Mouse (Mus musculus) WW6 (cell line): ENCODE data around the gene Fhdc1.

Experiments
- DNase-seq: peaks from one replicate; pipeline ENCODE4 v3.0.0-alpha.2; 2013; ENCODE audit warnings: low read depth, low spot score

Fhdc1 gene

DNA sequence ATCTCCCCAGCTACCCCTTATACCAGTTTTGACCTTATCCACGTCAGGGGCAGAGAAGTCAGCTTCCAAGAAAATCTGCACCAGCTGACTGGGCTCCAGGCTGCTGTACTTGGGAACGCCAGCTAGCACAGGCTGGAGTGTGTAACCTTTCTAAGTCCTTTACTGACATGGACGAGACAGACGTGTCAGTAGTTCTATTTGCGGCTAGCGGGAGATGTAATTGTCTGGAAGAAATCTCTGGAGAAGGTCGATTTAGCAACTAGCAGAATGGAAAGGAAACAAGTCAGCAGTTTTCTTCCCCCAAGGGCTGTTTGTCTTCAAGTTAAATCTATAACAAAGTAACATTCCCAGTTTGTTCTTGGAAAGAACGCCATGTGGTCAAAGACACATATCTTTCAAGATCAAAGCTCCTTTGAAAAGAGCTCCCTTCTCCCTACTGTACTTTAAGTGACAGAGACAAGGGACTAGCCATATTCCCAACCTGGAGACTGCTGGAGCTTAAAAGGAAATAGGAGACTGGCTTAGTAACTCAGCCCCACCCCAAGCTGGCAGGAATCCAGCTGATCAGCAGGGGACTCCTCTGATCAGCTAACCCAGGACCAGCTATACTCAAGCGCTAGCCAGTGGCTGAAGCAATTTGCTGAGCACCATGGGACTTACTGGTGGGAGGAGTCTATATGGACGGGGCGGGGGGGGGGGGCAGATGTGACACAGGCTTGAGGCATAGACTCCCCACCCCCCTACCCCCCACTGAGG, 44.8 kb downstream of the Fhdc1 start:
- DNase-seq, result peak; percentile 33

GRCm38 (mm10) chr3:84432797-84433445, 47.3 kb downstream of the Fhdc1 start:
- DNase-seq, result no peak

DNA sequence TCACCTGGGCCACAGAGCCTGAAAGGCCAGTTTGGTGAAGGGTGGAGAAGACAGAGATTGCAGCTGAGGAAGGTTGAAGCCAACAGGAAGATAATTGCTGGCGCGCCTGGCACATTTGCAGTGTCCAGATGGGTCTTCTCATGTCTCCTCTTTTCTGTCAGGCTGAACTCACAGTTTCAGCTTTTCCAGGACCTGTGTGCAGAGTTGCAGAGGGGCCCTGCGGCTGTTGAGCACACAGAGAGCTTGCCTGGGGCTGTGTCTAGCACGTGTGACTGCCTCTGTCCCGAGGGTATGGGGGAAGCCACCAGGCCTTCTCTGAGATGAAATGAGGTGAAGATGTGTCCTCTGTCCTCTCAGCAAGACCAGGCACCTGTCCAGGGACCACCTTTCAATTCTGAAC, 49.0 kb downstream of the Fhdc1 start:
- no peak for DNase-seq

GRCm38 (mm10) chr3:84430152-84430551, 50.1 kb downstream of the Fhdc1 start:
- DNase-seq, result no peak

GRCm38 (mm10) chr3:84428994-84429725, 51.1 kb downstream of the Fhdc1 start:
- DNase-seq, result no peak

GRCm38 (mm10) chr3:84427779-84428178, 52.5 kb downstream of the Fhdc1 start:
- DNase-seq, result no peak

GRCm38 (mm10) chr3:84422340-84422739, 57.9 kb downstream of the Fhdc1 start:
- DNase-seq, result no peak

DNA sequence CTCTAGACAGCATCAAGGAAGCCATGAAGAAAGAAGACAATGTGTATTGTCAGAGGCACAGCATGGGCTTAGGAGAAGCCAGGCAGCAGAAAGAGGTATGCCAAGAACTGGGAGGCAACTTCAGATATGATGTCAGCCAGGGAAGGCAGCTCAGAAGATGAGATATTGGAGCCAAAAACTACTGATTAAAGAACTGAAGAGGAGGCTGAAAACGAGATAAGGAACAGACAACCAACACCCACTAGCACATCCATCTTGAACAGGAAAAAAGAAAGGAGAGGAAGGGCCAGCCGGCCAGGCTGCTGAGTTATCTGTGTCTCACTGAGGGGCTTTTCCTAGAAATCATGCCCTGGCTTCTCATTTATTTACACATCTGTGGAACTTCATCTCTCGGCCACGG, 66.4 kb downstream of the Fhdc1 start:
- DNase-seq, result no peak

- DNase-seq, result no peak
Measured at GRCm38 (mm10) chr3:84412920-84413319, 67.3 kb downstream of the Fhdc1 start.

DNA sequence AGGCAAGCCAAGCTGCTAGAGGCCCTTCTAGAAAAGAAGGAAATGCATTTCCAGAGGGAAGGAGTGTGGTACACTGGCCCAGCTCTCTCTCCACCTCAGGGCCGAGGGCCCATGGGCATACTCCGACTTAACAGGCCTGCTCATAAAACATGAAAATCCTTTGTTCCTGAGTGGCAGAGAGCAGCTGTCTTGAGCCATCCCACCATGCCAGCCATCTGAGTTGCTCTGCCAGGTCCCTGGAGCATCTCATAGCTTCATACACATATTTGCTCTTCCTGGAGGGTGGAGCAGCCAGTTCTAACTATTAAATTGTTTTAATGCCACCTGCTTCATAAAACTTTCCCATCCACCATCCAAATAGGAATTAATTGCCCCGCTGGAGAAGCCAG, 70.8 kb downstream of the Fhdc1 start:
- DNase-seq, result no peak

- DNase-seq, result no peak
Measured at GRCm38 (mm10) chr3:84408756-84409473, 71.3 kb downstream of the Fhdc1 start.

DNA sequence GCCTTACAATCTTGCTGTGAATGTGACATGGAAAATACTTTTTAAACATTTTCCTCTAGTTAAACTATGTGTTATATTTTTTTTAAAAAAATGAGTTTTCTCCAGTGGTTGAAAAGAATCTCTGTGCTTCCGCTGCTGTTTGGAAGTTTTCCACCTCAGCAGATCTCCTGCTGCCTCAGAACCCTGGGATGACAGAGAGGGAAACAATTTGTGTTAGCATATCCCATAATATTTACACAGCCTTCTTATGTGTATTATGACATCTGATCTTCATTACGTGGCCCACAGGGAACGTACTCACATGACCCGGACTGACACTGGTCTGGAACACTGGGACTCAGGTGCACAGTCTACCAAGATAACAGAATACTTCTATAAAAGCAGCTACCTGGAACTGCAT, 74.7 kb downstream of the Fhdc1 start:
- no peak for DNase-seq

DNA sequence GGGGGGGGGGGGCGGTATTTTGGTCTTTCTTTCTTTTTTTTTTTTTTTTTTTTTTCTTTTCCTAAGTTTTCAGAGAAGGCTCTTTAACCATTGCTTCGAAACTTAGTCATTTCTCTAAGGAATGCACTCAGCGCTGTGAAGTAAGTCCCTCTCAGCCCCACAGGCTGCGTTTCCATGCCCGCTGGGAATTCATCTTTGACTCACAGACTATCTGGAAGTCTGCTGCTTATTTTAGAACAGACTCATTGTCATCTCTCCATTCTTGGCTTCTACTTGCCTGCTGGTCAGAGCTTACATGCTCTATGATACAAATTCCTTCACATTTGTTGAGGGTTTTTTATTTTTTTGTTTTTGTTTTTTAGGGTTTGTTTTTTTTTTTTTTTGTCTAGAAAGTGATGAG, 76.8 kb downstream of the Fhdc1 start:
- DNase-seq, result no peak

DNA sequence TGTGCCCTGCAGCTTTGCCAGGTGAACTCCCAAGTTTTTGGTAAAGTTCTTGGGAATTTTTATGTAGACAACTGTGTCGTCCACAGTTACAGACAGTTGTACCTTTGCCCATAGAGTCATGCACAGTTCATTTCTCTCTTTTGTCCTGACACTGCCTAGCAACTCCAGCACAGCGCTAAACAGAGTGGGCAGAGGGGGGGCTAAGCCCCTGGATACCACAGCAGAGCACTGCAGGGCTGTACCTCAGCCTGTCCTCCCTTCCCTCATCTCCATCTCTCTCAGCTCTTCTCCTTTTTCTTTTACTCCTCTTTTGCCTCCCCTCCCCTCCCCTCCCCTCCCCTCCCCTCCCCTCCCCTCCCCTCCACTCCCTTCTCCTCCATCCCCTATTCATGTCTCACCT, 77.5 kb downstream of the Fhdc1 start:
- DNase-seq, result no peak

GRCm38 (mm10) chr3:84397976-84398375, 82.3 kb downstream of the Fhdc1 start:
- DNase-seq, result no peak

DNA sequence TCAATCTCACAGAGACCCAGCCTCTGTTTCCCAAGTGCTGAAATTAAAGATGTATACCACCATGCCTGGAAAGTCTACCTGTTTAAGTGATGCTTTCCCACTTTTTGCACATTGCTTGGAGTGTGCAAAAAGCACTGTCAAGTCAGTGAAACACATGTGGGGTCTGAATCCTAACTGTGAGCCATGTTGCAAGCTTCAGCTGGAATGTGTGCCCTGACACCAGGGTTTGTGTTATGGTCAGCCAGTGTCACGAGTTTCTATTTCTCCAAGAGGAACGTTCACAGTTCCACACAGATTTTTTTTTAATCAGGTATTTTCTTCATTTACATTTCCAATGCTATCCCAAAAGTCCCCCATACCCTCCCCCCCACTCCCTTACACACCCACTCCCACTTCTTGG, 84.0 kb downstream of the Fhdc1 start:
- no peak for DNase-seq

GRCm38 (mm10) chr3:84395840-84396239, 84.4 kb downstream of the Fhdc1 start:
- no peak for DNase-seq

DNA sequence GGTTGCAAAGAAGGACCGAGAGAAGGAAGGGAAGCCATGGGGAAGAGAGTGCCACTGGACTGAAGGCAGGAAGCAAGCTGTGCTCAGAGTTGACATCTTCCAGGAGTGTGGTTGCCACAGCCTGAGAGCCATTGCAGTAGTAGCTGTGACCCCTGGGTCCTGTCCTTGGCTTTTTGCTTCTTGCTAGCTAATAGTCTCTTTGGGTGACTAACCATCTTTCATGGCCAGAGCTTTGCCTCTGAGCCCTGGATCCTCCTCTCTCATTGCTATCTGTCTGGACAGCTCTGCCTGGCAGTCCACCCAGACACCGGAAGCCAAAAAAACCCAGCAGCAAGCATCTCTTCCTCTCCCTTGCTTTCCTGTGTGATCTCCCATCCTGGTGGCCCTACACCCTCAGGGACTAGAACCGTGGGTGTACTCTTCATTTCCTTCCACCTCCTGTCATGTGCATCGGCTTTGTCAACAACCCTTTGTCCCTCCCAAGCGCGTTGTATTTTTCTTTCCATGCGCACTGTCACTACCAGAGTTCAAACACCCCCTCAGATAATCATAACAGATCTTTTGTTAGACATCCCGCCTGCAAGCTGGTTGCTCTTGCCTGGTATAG, 85.3 kb downstream of the Fhdc1 start:
- no peak for DNase-seq
